Mouse (Mus musculus) heart, postnatal 0 days (tissue): ENCODE measurements around the gene Tuba1a. TPM values are rescaled to one million over a fixed set of nuclear protein-coding genes. Genes with fewer than 3 reads are reported as not detected.
"Not testable (repeated sequence)": the region's sequence is repeated elsewhere in the genome, so short reads cannot be mapped to it uniquely, and the experiment has no call there.

Source experiments
- ATAC-seq: fragments of 200-750 bp; cut with Nextera tagmentation; 2 replicates; pipeline ENCODE4 v1.8.0; 2017; ENCODE audit warnings: low read depth, moderate number of reproducible peaks, moderate library complexity; ENCODE audit not compliant: insufficient read depth
- DNase-seq: peaks from one replicate; pipeline ENCODE4 v3.0.0-alpha.2; 2016; ENCODE audit warnings: low spot score
- H3K27ac ChIP-seq: fragments of 300-500 bp; sonication (generic); 2 replicates; pipeline ENCODE4 v1.5.1; 2014; ENCODE audit warnings: low read depth, mild to moderate bottlenecking
- H3K27me3 ChIP-seq: fragments of 300-500 bp; sonication (generic); 2 replicates; pipeline ENCODE4 v1.6.1; 2014; ENCODE audit warnings: low read length, mixed read lengths; ENCODE audit not compliant: control insufficient read depth, insufficient read depth
- H3K36me3 ChIP-seq: fragments of 300-500 bp; sonication (generic); replicated peaks from 2 replicates; pipeline ENCODE4 v1.6.1; 2014; ENCODE audit warnings: low read length, mixed read lengths; ENCODE audit not compliant: control insufficient read depth, insufficient read depth
- H3K4me1 ChIP-seq: fragments of 300-500 bp; sonication (generic); 2 replicates; pipeline ENCODE4 v1.6.1; 2014; ENCODE audit warnings: antibody characterized with exemption; ENCODE audit not compliant: control insufficient read depth, insufficient read depth
- H3K4me2 ChIP-seq: fragments of 300-500 bp; sonication (generic); 2 replicates; pipeline ENCODE4 v1.6.1; 2014; ENCODE audit warnings: low read depth, mild to moderate bottlenecking, low read length, moderate library complexity
- H3K4me3 ChIP-seq: fragments of 300-500 bp; sonication (generic); 2 replicates; pipeline ENCODE4 v1.5.1; 2014; ENCODE audit warnings: low read depth, low read length
- H3K9ac ChIP-seq: fragments of 300-500 bp; sonication (generic); replicated peaks from 2 replicates; pipeline ENCODE4 v1.6.1; 2014; ENCODE audit warnings: low read depth, low read length, mixed read lengths
- H3K9me3 ChIP-seq: fragments of 300-500 bp; sonication (generic); replicated peaks from 2 replicates; pipeline ENCODE4 v1.6.1; 2016; ENCODE audit warnings: low read length; ENCODE audit not compliant: control insufficient read depth
- CTCF ChIP-seq: IDR thresholded peaks from 2 replicates; pipeline ENCODE4 v1.5.1; 2016; ENCODE audit warnings: antibody characterized with exemption, control low read depth, low read depth
- EP300 ChIP-seq: IDR thresholded peaks from 2 replicates; pipeline ENCODE4 v1.6.1; 2016; ENCODE audit warnings: antibody characterized with exemption, low read depth
- WGBS: fragments of 180-500 bp; shearing (Covaris S2); extraction: QIAGEN DNeasy Blood & Tissue Kit; methylation state at CpG from one replicate; pipeline ENCODE4 v1.1.7; 2014; 5-methylcytosine and 5-hydroxymethylcytosine counted together
- polyA plus RNA-seq: library from polyadenylated mRNA; unstranded; fragments of >200 nt; fragmentation: Nextera tagmentation; extraction: Ambion mirVana; gene quantifications from 2 replicates; pipeline ENCODE4 v1.2.1, GENCODE M21; 2015
- total RNA-seq: library from RNA; depleted of rRNA; stranded (reverse); fragments of >200 nt; gene quantifications from 2 replicates; pipeline ENCODE4 v1.2.3, GENCODE M21; 2014; ENCODE audit warnings: low replicate concordance

Tuba1a gene
- total and polyA plus RNA-seq, 2 experiments from 2014 or later, result 408 to 1,016 TPM

DNA sequence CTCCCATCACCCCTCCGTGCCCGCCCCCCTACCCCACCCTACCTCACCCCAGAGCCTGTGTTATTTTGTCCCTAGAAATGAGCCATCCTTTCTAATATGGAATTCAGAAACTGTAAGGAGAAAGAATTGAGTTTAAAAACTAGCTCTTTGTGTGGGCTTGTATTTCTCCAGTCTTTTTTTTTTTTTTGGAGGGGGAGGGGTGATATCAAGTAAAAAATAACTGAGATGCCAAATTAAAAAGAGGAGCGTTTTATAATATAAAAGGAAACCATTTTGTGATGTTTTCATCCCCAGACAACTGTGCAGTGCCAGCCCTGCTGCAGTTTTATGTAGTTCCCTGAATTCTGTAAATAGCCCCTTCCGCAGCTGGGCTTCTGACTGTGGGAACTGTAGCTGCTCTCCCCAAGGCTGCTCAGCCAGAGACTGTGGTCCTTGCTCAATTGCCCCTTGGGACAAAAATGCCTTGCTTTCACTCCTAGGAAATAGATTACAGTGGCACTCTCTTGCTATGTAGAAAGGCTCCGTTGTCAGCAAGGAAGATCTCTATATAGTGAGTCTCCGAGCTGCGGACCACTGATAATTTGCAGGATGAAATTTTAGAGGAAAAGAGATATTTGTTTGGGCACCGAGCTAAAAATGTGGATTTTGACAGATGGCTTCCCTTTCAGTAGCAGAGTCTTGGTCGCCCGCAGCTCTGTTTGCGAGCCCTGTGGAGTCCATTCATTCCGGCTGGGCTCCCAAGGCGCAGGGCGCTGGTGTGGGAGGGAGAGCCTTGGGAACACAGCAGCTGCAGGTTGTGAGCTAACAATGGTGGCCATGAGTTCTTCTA lies 1.1 kb upstream of the Tuba1a start:
- Histone ChIP-seq H3K4me1 (no peaks in the 10 kb centered on the region), H3K4me3 (no peak overlapping the region), H3K27ac (peak overlapping the region; percentile 58), H3K9me3 (no peaks in the 10 kb centered on the region), H3K9ac (no peak overlapping the region; the same call in 1 of the 2 replicates), H3K4me2 (peak overlapping the region; percentile 64; the same call in 1 of the 2 replicates), H3K36me3 (peaks cover 2% of the 10 kb centered on the region), H3K27me3 (no peaks in the 10 kb centered on the region)
- TF ChIP-seq EP300 (no peak), CTCF (no peak)
- WGBS, result 49% methylated on average over 14 of the region's 14 CpGs
- DNase-seq (peak; percentile 18), ATAC-seq (no peak)

DNA sequence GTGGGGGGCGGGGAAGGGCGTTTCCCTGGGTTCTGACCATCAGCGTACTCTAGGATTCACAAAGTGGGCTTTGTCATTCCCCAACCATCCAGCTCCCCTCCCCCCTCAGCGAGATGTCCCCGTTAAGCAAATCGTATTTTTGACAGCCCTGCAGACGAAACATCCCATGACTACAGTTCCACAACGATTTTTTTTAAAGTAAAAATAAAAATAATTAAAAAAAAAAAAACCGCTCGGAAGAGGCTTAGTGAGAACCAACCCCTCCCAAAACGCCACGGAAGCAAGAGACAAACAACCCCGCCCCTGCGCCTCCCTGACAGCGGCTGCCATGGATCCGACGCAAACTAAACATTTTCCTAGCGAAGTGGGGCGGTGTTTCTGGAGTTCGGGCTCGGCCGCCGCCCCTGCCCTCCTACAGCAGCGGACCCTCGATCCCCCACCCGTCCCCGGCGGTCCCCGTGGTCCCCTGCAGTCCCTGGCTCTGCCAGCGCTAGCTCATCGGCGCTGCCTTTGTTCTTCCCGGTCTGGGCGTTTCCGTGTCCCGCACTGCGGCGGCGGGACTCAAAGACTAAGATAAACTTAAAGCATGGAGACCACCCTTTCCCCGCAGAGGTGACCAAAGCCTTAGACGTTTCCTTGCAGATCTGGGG lies 627 bp downstream of the Tuba1a start:
- Histone ChIP-seq H3K9me3 (no peaks in the 10 kb centered on the region), H3K4me3 (peak overlapping the region; percentile 87), H3K4me1 (no peaks in the 10 kb centered on the region), H3K27ac (peak overlapping the region; percentile 95), H3K4me2 (peak overlapping the region; percentile 64), H3K36me3 (peaks cover 10% of the 10 kb centered on the region), H3K27me3 (no peaks in the 10 kb centered on the region), H3K9ac (peak overlapping the region; percentile 76)
- peak; percentile 81 for DNase-seq
- WGBS, result under 1% methylated on average over 41 of the region's 41 CpGs
- TF ChIP-seq EP300 (no peak), CTCF (peak; percentile 36)
- peak; percentile 82 for ATAC-seq

DNA sequence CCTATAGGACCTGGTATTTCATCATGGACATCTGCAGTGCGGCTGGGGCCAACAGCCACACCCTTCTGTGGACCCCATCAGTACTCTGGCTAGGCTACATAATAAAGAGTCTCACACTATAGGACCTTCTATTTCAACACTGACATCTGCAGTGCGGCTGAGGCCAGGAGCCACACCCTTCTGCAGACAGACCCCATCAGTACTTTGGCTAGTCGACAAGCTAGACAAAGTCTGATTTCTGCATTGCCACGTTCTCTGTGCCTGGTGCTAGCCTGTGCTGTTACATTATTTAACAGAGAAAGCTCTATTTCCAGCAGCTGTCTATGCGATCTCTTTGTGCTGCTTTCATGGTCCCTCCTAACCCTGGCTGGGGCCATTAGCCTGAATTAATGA lies 1.4 kb downstream of the Tuba1a start:
- TF ChIP-seq EP300 (no peak), CTCF (no peak)
- peak overlapping the region; percentile 64 for H3K4me2 ChIP-seq
- no peaks in the 10 kb centered on the region for H3K9me3 ChIP-seq
- ATAC-seq (no peak), DNase-seq (no peak)
- peak overlapping the region; percentile 24; the same call in 1 of the 2 replicates for H3K27ac ChIP-seq
- H3K4me3 ChIP-seq, result peak overlapping the region; percentile 87
- H3K27me3 ChIP-seq, result no peaks in the 10 kb centered on the region
- WGBS, result 19% methylated on average over 5 of the region's 5 CpGs
- no peaks in the 10 kb centered on the region for H3K4me1 ChIP-seq
- peaks cover 10% of the 10 kb centered on the region for H3K36me3 ChIP-seq
- peak overlapping the region; percentile 76 for H3K9ac ChIP-seq

DNA sequence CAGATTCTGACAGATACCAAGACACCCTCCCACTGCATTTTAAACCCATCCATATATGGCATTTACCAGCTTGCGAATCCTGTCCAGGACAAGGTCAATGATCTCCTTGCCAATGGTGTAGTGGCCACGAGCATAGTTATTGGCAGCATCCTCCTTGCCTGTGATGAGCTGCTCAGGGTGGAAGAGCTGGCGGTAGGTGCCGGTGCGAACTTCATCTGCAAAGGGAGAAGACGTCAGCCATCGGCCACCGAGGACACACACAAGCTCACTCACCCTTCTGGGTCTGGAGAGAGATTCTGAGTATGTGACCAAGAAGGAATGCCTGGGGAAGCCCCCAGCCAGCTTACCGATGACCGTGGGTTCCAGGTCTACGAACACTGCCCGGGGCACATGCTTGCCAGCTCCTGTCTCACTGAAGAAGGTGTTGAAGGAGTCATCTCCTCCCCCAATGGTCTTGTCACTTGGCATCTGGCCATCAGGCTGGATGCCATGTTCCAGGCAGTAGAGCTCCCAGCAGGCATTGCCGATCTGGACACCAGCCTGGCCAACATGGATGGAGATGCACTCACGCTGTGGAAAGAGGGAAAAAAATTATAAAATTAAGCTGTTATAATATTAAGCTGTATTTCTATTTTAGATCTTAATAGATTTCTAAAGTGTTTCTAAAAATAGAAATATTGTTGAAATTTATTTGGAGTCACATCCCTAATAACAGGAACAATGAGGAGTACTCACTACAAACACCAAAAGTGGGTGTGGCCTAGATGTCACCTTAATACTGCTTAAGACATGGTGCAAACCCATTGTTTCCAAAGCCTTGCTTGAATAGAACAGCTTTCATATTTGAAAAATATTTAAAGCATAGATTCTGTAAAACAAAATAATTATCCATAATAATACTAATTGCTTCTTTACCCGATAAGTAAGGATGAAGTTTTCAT lies 2.1 kb downstream of the Tuba1a start:
- H3K4me2 ChIP-seq, result peak overlapping the region; percentile 64
- DNase-seq, H3K36me3 ChIP-seq, H3K9me3 ChIP-seq, H3K4me1 ChIP-seq, H3K27me3 ChIP-seq, H3K9ac ChIP-seq, ATAC-seq: not testable (repeated sequence)
- peak overlapping the region; percentile 87 for H3K4me3 ChIP-seq
- WGBS, result 70% methylated on average over 11 of the region's 15 CpGs
- peak overlapping the region; percentile 24; the same call in 1 of the 2 replicates for H3K27ac ChIP-seq

DNA sequence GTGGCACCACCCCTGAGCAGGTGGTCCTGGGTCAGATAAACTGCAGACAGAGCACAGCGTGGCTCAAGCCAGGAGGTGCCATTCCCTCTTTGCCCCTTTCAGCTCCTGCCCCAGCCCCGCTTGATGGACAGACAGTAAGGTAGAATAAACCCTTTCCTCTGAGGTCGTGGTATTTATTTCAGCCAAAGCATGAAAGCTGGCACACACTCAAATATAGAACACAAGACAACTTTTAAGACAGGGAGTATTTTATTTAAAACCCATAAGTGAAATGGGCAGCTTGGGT lies 4.0 kb downstream of the Tuba1a start:
- no peak overlapping the region for H3K9ac ChIP-seq
- peaks cover 10% of the 10 kb centered on the region for H3K36me3 ChIP-seq
- 63% methylated on average over 3 of the region's 3 CpGs for WGBS
- TF ChIP-seq CTCF (no peak), EP300 (no peak)
- H3K27ac ChIP-seq, result no peak overlapping the region
- no peak for DNase-seq
- H3K27me3 ChIP-seq, result no peaks in the 10 kb centered on the region
- H3K4me1 ChIP-seq, result no peaks in the 10 kb centered on the region
- no peak for ATAC-seq
- no peak overlapping the region for H3K4me3 ChIP-seq
- no peaks in the 10 kb centered on the region for H3K9me3 ChIP-seq
- H3K4me2 ChIP-seq, result no peak overlapping the region
